Mouse (Mus musculus): ENCODE results near the gene Ier5.
A peak's percentile ranks its signal among the peaks of the same experiment; 100 is the strongest.

Ier5 gene

GRCm38 (mm10) chr1:155055041-155055440 is 44.4 kb downstream of the Ier5 start:
- DNase-seq (ENCODE audit: low read depth, low spot score), result no peak

- no peak for DNase-seq (ENCODE audit: low read depth, low spot score)
Measured at GRCm38 (mm10) chr1:155054366-155054965, 45.0 kb downstream of the Ier5 start.

- DNase-seq (ENCODE audit: low read depth, low spot score), result no peak
Measured at GRCm38 (mm10) chr1:155053296-155053695, 46.1 kb downstream of the Ier5 start.

- no peak for DNase-seq (ENCODE audit: low read depth, low spot score)
Measured at GRCm38 (mm10) chr1:155052761-155053166, 46.7 kb downstream of the Ier5 start.

GRCm38 (mm10) chr1:155052131-155052760 is 47.2 kb downstream of the Ier5 start:
- DNase-seq (ENCODE audit: low read depth, low spot score), result no peak

- DNase-seq (ENCODE audit: low read depth, low spot score), result no peak
Measured at GRCm38 (mm10) chr1:155051701-155052127, 47.7 kb downstream of the Ier5 start.

- no peak for DNase-seq (ENCODE audit: low read depth, low spot score)
Measured at GRCm38 (mm10) chr1:155050897-155051592, 48.4 kb downstream of the Ier5 start.

GRCm38 (mm10) chr1:155050174-155050573 is 49.3 kb downstream of the Ier5 start:
- no peak for DNase-seq (ENCODE audit: low read depth, low spot score)

- DNase-seq (ENCODE audit: low read depth, low spot score), result peak; percentile 45
Measured at GRCm38 (mm10) chr1:155048947-155049346, 50.5 kb downstream of the Ier5 start.

All from c-Kit-negative CD71-positive TER-119-positive erythroid progenitor cells, embryonic 14.5 days (primary cell).